ENCODE assay signal across 14 mouse cellular contexts in genomic region chr19:4565678-4566077, GRCm38 (mm10).
"Had no signal": no experiment of that assay in that cellular context is flagged by ENCODE, and none has a peak within 500 bp of the region (broad histone marks: within the 10 kb centered on the region; RNA-seq: fewer than 3 reads in every experiment).

No protein-coding gene starts in this region.

- H3K36me3 ChIP-seq: limb, embryonic 13.5 days; midbrain, embryonic 13.5 days; neural tube, embryonic 15.5 days had no signal

- H3K4me1 ChIP-seq: limb, embryonic 13.5 days; midbrain, embryonic 13.5 days; neural tube, embryonic 15.5 days had no signal

- ATAC-seq: lung, postnatal 0 days; midbrain, embryonic 13.5 days had no signal

- H3K9me3 ChIP-seq: limb, embryonic 13.5 days; midbrain, embryonic 13.5 days; neural tube, embryonic 15.5 days had no signal

- H3K27me3 ChIP-seq: limb, embryonic 13.5 days; midbrain, embryonic 13.5 days; neural tube, embryonic 15.5 days had no signal

- DNase-seq: kidney, adult 11 months; kidney, postnatal 36 days; layer of hippocampus, adult 9-11 months; left cerebral cortex, postnatal 4 days; lung, adult 2 months; lung, postnatal 36 days; thymus, adult 18-20 months; thymus, postnatal 14 days had no signal

- H3K4me2 ChIP-seq: limb, embryonic 13.5 days; midbrain, embryonic 13.5 days; neural tube, embryonic 15.5 days had no signal

- H3K4me3 ChIP-seq: limb, embryonic 13.5 days; midbrain, embryonic 13.5 days; myocyte; neural tube, embryonic 15.5 days had no signal

- H3K9ac ChIP-seq: limb, embryonic 13.5 days; midbrain, embryonic 13.5 days; neural tube, embryonic 15.5 days had no signal

- H3K27ac ChIP-seq: kidney, postnatal 0 days; limb, embryonic 13.5 days; midbrain, embryonic 13.5 days; neural tube, embryonic 15.5 days had no signal
